Mouse (Mus musculus) hindbrain, embryonic 11.5 days (tissue): ENCODE results near the gene Nfib. TPM values are rescaled to one million over a fixed set of nuclear protein-coding genes. Genes with fewer than 3 reads are reported as not detected.

Source experiments
- ATAC-seq: fragments of 200-750 bp; cut with Nextera tagmentation; 2 replicates; pipeline ENCODE4 v1.8.0; 2017; ENCODE audit warnings: mild to moderate bottlenecking, moderate TSS enrichment, moderate library complexity; ENCODE audit not compliant: low FRiP score
- DNase-seq: peaks from one replicate; pipeline ENCODE4 v3.0.0-alpha.2; 2015; ENCODE audit warnings: low spot score
- H3K27ac ChIP-seq: fragments of 300-500 bp; sonication (generic); 2 replicates; pipeline ENCODE4 v1.5.1; 2014; ENCODE audit warnings: mild to moderate bottlenecking, low read depth, low read length
- H3K27me3 ChIP-seq: fragments of 300-500 bp; sonication (generic); 2 replicates; pipeline ENCODE4 v1.6.1; 2014; ENCODE audit warnings: mild to moderate bottlenecking, low read length, moderate library complexity, mixed read lengths; ENCODE audit not compliant: control insufficient read depth, insufficient read depth
- H3K36me3 ChIP-seq: fragments of 300-500 bp; sonication (generic); 2 replicates; pipeline ENCODE4 v1.6.1; 2014; ENCODE audit warnings: mild to moderate bottlenecking, low read length, moderate library complexity, mixed read lengths; ENCODE audit not compliant: control insufficient read depth, insufficient read depth
- H3K4me1 ChIP-seq: fragments of 300-500 bp; sonication (generic); replicated peaks from 2 replicates; pipeline ENCODE4 v1.6.1; 2014; ENCODE audit warnings: low read length, mixed read lengths; ENCODE audit not compliant: control insufficient read depth, insufficient read depth
- H3K4me2 ChIP-seq: fragments of 300-500 bp; sonication (generic); replicated peaks from 2 replicates; pipeline ENCODE4 v1.6.1; 2014; ENCODE audit warnings: mild to moderate bottlenecking, low read depth, low read length
- H3K4me3 ChIP-seq: fragments of 300-500 bp; sonication (generic); 2 replicates; pipeline ENCODE4 v1.5.1; 2014; ENCODE audit warnings: low read depth, low read length
- H3K9ac ChIP-seq: fragments of 300-500 bp; sonication (generic); 2 replicates; pipeline ENCODE4 v1.6.1; 2014; ENCODE audit warnings: low read depth, low read length
- H3K9me3 ChIP-seq: fragments of 300-500 bp; sonication (generic); 2 replicates; pipeline ENCODE4 v1.6.1; 2016; ENCODE audit warnings: low read length; ENCODE audit not compliant: control insufficient read depth
- WGBS: fragments of 180-500 bp; shearing (Covaris S2); extraction: QIAGEN DNeasy Blood & Tissue Kit; methylation state at CpG from one replicate; pipeline ENCODE4 v1.1.7; 2014; 5-methylcytosine and 5-hydroxymethylcytosine counted together
- polyA plus RNA-seq: library from polyadenylated mRNA; unstranded; fragments of >200 nt; fragmentation: Nextera tagmentation; extraction: Ambion mirVana; gene quantifications from 2 replicates; pipeline ENCODE4 v1.2.1, GENCODE M21; 2014

The Nfib gene
- polyA plus RNA-seq = 28.6 and 38.6 TPM in 2 replicates

DNA sequence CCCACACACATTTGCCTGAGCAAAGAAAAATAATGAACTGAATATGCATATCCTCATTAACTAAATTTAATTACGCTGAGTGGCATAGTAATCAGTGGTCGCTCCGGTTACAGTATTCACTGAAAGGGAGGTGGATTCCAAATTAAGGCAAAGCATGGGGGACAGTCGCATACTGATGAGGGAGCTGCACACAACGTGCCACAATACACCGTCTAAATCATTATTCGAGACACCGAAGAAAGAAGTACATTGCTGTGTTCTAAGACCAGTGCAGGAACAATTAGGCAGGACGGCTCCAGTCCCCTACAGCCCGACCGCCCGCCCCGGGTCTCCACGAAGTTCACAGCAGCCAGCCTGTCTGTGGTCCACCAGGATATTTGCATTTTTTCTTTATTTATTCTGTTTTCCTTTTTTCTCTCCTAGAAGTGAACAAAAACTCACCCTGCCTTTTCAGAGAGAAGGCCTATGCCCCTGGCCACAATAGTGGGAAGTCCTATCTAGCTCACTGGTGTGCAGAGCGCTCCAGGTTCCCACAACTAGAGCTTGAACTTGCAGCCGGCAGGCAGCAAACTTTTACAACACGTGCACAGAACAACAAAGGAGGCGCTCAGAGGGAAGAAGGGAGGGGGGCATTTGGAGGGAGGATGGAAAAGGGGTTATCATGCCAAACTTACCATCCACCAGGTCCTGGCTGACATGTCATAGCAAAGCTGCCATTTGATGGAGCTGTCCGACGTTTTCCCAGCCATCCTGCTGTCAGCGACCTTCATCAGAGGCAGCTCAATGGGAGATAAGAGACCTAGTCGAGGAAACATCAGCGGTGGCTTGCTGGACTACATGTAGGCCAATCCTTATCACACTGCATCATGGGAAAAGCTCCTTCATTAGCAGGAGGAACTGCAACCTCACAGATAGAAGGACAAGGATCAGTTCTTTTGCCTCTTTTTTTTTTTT lies at the start of gene Nfib:
Gene Nfib (minus strand): TSS at position 910 of the 954 bp plus-strand sequence.
- Histone ChIP-seq H3K4me3 (peak within 1 kb of the TSS; percentile 6; the same call in 1 of the 2 replicates), H3K36me3 (no peaks in the 10 kb centered on the region), H3K4me1 (peaks cover 11% of the 10 kb centered on the region), H3K27me3 (no peaks in the 10 kb centered on the region), H3K9me3 (no peaks in the 10 kb centered on the region), H3K4me2 (peak within 1 kb of the TSS; percentile 36), H3K9ac (peak within 1 kb of the TSS; percentile 17), H3K27ac (peak within 1 kb of the TSS; percentile 85)
- peak; percentile 52 for DNase-seq
- 41% methylated on average over 23 of the region's 23 CpGs for WGBS
- ATAC-seq = peak; percentile 90

DNA sequence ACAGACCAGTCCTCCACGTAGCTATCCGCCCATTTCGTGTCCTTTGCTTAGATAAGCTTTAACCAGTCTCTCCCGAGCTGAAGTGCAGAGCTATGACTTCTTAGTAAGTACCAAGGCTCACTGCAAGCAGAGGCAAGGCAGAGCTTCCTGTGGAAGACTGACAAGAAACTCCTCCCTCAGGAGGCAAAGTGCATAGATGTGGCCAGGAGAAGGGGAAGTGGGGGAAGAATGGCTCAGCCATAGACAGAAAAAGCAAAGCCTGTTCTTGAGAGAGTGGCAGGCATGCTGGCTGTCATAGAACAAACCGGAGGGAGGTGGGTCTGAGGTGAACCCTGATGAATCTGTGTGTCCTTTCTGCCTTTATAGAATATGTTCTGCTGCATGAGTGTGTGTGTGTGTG lies 30.2 kb upstream of the Nfib start:
- no peaks in the 10 kb centered on the region for H3K9me3 ChIP-seq
- H3K36me3 ChIP-seq = no peaks in the 10 kb centered on the region
- H3K4me2 ChIP-seq = no peak overlapping the region
- no peaks in the 10 kb centered on the region for H3K4me1 ChIP-seq
- no peak overlapping the region for H3K27ac ChIP-seq
- no peaks in the 10 kb centered on the region for H3K27me3 ChIP-seq
- no peak overlapping the region for H3K9ac ChIP-seq
- WGBS = 83% methylated on average over 5 of the region's 5 CpGs
- no peak overlapping the region for H3K4me3 ChIP-seq
- DNase-seq (no peak), ATAC-seq (no peak)

DNA sequence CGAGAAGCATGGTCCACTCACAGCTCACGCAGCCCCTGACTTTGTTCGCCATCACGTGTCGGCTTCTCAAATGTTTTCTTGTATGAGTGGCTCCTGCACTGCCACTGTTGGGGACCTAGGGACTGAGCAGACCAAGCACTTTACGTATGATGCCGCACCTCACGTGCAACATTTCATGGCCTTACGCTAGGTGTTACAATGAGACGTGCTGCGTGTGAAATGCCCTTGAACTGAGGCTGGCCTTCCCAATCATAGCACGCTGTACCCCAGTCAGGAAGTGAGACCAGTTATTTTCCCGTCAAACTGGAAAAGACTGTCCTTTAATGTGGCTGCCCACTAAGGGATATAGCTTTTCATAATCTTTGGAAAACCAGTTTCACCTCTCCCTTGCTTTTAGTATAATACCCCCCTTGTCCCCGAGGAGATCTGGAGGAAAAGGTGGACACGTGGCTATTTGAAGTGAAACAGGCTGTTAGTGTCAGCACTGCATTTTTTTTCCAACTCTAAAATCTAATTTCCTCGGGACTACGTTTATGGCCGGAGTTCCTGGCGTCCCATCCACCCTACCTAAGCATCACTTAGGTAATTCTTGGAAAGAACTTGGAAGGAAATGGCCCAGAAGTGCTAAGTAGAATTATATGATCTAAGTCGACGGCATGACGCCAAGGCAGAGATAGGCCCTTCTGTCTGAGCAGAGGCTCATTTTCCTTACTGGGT lies 29.4 kb upstream of the Nfib start:
- 91% methylated on average over 22 of the region's 22 CpGs for WGBS
- no peak overlapping the region for H3K9ac ChIP-seq
- no peak for ATAC-seq
- H3K4me1 ChIP-seq = no peaks in the 10 kb centered on the region
- H3K27ac ChIP-seq = no peak overlapping the region
- no peak for DNase-seq
- H3K4me3 ChIP-seq = no peak overlapping the region
- no peaks in the 10 kb centered on the region for H3K9me3 ChIP-seq
- no peaks in the 10 kb centered on the region for H3K36me3 ChIP-seq
- H3K27me3 ChIP-seq = no peaks in the 10 kb centered on the region
- no peak overlapping the region for H3K4me2 ChIP-seq

DNA sequence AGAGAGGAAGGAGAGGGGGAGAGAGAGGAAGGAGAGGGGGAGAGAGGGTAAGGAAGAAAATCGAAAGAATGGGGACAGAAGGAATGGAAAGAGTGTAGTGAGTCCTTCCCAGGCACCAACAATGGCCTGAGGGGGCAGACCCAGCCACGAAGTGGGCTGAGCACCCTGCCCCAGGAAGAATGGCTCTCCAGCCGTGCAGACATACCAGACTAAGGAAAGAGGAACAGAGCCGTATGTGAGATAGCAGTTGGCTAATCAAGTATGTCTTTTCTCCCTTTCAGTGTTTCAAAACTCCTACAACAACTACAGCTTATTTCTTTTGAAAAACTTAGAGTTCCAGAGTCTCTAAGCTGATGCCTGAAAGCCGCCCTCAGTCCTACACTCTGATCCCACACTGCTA lies 28.8 kb upstream of the Nfib start:
- 61% methylated on average over 5 of the region's 5 CpGs for WGBS
- H3K4me1 ChIP-seq = no peaks in the 10 kb centered on the region
- H3K27ac ChIP-seq = no peak overlapping the region
- H3K4me3 ChIP-seq = no peak overlapping the region
- ATAC-seq = no peak
- DNase-seq = no peak
- H3K9me3 ChIP-seq = no peaks in the 10 kb centered on the region
- H3K4me2 ChIP-seq = no peak overlapping the region
- no peak overlapping the region for H3K9ac ChIP-seq
- no peaks in the 10 kb centered on the region for H3K27me3 ChIP-seq
- no peaks in the 10 kb centered on the region for H3K36me3 ChIP-seq

DNA sequence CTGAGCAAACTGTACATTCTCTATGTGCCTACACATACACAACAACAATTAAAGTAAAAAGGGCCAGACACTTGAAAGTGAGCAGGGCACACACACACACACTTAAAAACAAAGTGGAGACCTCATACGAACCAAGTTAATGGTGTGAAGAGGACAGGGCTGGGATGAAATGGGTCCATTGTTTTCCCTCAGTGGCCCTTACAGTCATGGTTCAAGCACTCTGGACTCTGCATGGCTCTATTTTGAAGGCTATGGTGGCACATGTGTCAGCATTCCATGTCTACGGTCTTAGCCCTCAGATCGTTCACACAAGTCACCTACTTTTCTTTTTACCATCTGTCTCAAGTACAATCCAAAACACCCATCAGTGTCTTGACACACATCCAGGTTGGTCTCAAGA lies 28.1 kb upstream of the Nfib start:
- DNase-seq = no peak
- WGBS = 90% methylated on average over 3 of the region's 3 CpGs
- no peak overlapping the region for H3K4me3 ChIP-seq
- no peak overlapping the region for H3K27ac ChIP-seq
- ATAC-seq = no peak
- H3K27me3 ChIP-seq = no peaks in the 10 kb centered on the region
- H3K4me2 ChIP-seq = no peak overlapping the region
- no peaks in the 10 kb centered on the region for H3K36me3 ChIP-seq
- no peak overlapping the region for H3K9ac ChIP-seq
- no peaks in the 10 kb centered on the region for H3K9me3 ChIP-seq
- H3K4me1 ChIP-seq = no peaks in the 10 kb centered on the region

DNA sequence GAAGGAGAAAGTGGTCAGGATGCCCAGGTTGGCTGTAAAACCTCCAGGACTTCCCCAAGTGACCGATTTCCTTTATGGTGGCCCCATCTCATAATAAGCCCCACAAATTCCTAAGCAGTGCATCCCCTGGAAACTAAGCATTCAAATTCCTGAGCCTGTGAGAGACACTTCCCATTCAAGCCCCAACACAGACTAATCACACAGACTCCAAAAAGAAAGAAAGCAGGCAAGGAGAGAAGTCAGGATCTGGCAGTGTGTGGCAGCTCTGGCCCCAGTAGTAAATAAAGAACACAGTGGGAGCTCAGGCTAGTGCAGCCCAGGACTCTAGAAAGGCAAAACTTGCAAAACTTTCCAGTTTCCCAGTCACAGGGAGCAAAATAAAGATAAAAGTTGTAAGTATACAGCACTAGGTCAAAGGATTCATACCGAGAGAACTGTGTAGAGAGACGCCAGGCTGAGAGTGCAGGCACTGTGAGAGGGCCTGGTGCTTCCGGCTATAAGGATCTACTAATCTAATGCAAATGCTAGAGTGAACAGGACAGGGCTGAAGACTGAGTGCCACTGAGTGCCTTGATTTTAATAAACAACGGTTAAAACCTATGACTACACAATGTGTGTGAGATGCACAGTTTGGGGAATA lies 24.8 kb upstream of the Nfib start:
- ATAC-seq (peak; percentile 57; the same call in 1 of the 2 replicates), DNase-seq (no peak)
- Histone ChIP-seq H3K4me1 (no peaks in the 10 kb centered on the region), H3K4me3 (no peak overlapping the region), H3K9me3 (no peaks in the 10 kb centered on the region), H3K9ac (no peak overlapping the region), H3K4me2 (no peak overlapping the region), H3K27me3 (no peaks in the 10 kb centered on the region), H3K36me3 (no peaks in the 10 kb centered on the region), H3K27ac (peak overlapping the region; percentile 56)
- WGBS = 36% methylated on average over 5 of the region's 5 CpGs

DNA sequence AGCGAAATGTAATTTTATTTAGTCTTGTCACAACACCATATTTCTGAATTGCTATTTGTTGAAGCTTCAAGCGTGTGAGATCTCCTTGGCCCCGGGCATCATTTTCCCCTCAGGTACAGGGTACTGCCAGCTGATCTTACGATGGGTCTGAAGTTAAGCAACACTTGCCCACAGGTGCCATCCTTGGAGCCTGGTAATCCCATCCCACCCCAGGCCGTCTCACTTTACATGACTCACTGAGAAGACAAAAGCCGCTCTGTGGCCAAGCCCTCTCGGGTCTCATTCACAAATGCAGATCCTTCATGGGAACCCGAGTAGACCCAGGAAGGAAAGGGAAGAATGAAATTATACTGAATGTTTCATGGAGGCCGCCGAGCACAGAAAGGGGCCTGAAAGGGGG lies 18.5 kb upstream of the Nfib start:
- Histone ChIP-seq H3K4me1 (no peaks in the 10 kb centered on the region), H3K4me3 (no peak overlapping the region), H3K4me2 (no peak overlapping the region), H3K27ac (no peak overlapping the region), H3K9ac (no peak overlapping the region), H3K27me3 (no peaks in the 10 kb centered on the region), H3K9me3 (no peaks in the 10 kb centered on the region), H3K36me3 (no peaks in the 10 kb centered on the region)
- WGBS = 70% methylated on average over 10 of the region's 10 CpGs
- ATAC-seq = no peak
- no peak for DNase-seq

DNA sequence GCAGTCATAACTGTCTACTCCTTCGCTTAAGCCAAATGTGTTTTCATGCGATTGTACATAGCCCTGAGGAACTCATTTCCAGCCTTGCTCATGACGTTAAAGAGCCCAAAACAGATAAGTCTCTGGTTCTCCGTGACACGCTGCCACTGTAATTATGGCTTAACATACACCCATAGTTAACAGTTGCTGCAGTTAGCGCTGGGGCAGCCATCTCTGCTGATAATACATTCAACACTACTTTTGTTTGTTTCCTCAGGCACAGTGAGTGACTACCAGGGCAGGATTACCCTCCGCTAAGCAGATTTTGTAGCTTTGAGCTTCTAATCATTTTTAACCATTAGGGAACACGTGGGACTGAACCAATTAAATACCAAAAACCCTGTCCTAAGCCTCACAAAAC lies 17.5 kb upstream of the Nfib start:
- Histone ChIP-seq H3K4me3 (no peak overlapping the region), H3K27ac (no peak overlapping the region), H3K27me3 (no peaks in the 10 kb centered on the region), H3K9ac (no peak overlapping the region), H3K4me1 (no peaks in the 10 kb centered on the region), H3K36me3 (no peaks in the 10 kb centered on the region), H3K9me3 (no peaks in the 10 kb centered on the region), H3K4me2 (no peak overlapping the region)
- ATAC-seq (no peak), DNase-seq (no peak)
- 92% methylated on average over 8 of the region's 8 CpGs for WGBS
